Mouse (Mus musculus): ENCODE results near the gene Prl7d1.

- TF ChIP-seq CTCF (IDR thresholded peaks at IDR 0.05; ENCODE audit: control insufficient read depth, insufficient read depth, insufficient replicate concordance, low read depth, low read length) (no peak), POLR2A (IDR thresholded peaks at IDR 0.05; ENCODE audit: control insufficient read depth, low read depth, low read length) (no peak)
These were observed 55.8 kb downstream of the Prl7d1 start for GRCm38 (mm10) chr13:27660747-27661146.
